Mouse (Mus musculus): ENCODE measurements around the gene Itga2.

The Itga2 gene

GRCm38 (mm10) chr13:114818513-114818912, 113.4 kb downstream of the Itga2 start:
- peak; percentile 38 for DNase-seq (ENCODE audit: low read depth)

- DNase-seq (ENCODE audit: low read depth): peak; percentile 96
Measured at GRCm38 (mm10) chr13:114817751-114818360, 114.0 kb downstream of the Itga2 start, which contains the start of gene Mocs2. Gene Mocs2 (plus strand): TSS chr13:114818236.

- no peak for DNase-seq (ENCODE audit: low read depth)
Measured at GRCm38 (mm10) chr13:114809624-114810210, 122.2 kb downstream of the Itga2 start.

GRCm38 (mm10) chr13:114802971-114803370, 128.9 kb downstream of the Itga2 start:
- DNase-seq (ENCODE audit: low read depth): no peak

GRCm38 (mm10) chr13:114801857-114802256, 130.0 kb downstream of the Itga2 start:
- DNase-seq (ENCODE audit: low read depth): no peak

GRCm38 (mm10) chr13:114793250-114794030, 138.5 kb downstream of the Itga2 start:
- peak; percentile 70 for DNase-seq (ENCODE audit: low read depth)

- peak; percentile 80 for DNase-seq (ENCODE audit: low read depth)
Measured at GRCm38 (mm10) chr13:114791511-114791910, 140.4 kb downstream of the Itga2 start.

Data from NIH3T3 (cell line).